Mouse (Mus musculus) heart, adult 2 months (tissue): Measurements from ENCODE around the gene Gm44805. TPM values are rescaled to one million over a fixed set of nuclear protein-coding genes. Genes with fewer than 3 reads are reported as not detected.

Experiments used
- DNase-seq, 2 experiments: peaks; one replicate each; pipeline ENCODE4 v3.0.0; 2021
- H3K27ac ChIP-seq: fragments of 200-600 bp; 2 replicates; pipeline ENCODE4 v1.8.1; 2022
- H3K27me3 ChIP-seq: fragments of 200-500 bp; 2 replicates; pipeline ENCODE4 v1.6.1; 2012; ENCODE audit warnings: mild to moderate bottlenecking, low read length, inconsistent platforms, mixed read lengths; ENCODE audit not compliant: control insufficient read depth, insufficient read depth
- H3K36me3 ChIP-seq: fragments of 200-500 bp; 2 replicates; pipeline ENCODE4 v1.6.1; 2012; ENCODE audit warnings: low read length, inconsistent platforms; ENCODE audit not compliant: control insufficient read depth, insufficient read depth
- H3K4me1 ChIP-seq: fragments of 200-500 bp; 2 replicates; pipeline ENCODE4 v1.6.1; 2011; ENCODE audit warnings: low read length; ENCODE audit not compliant: control insufficient read depth, insufficient read depth
- H3K4me3 ChIP-seq: fragments of 200-600 bp; 2 replicates; pipeline ENCODE4 v1.8.1; 2022
- H3K79me2 ChIP-seq: fragments of 200-500 bp; replicated peaks from 2 replicates; pipeline ENCODE4 v1.6.1; 2012; ENCODE audit warnings: mild to moderate bottlenecking, inconsistent platforms, low read length, moderate library complexity, mixed read lengths; ENCODE audit not compliant: control insufficient read depth, insufficient read depth
- H3K9ac ChIP-seq: fragments of 200-500 bp; 2 replicates; pipeline ENCODE4 v1.6.1; 2012; ENCODE audit warnings: low read depth, mild to moderate bottlenecking, control low read depth, inconsistent platforms, low read length, mixed read lengths
- CTCF ChIP-seq: fragments of 200-600 bp; IDR thresholded peaks from 2 replicates; pipeline ENCODE4 v1.8.1; 2022; ENCODE audit warnings: antibody characterized with exemption, mild to moderate bottlenecking, moderate library complexity
- EP300 ChIP-seq: fragments of 200-500 bp; IDR thresholded peaks from 2 replicates; pipeline ENCODE4 v1.6.1; 2011; ENCODE audit warnings: low read depth, low read length, control low read depth; ENCODE audit not compliant: insufficient read depth
- POLR2A ChIP-seq: fragments of 200-500 bp; IDR thresholded peaks from 2 replicates; pipeline ENCODE4 v1.6.1; 2011; ENCODE audit warnings: mild to moderate bottlenecking, low read depth, low read length, control low read depth; ENCODE audit not compliant: insufficient read depth
- WGBS: fragments of 180-500 bp; shearing (Covaris S2); methylation state at CpG from one replicate; pipeline ENCODE4 v1.1.7; 2018; 5-methylcytosine and 5-hydroxymethylcytosine counted together
- intact Hi-C: fragments of 180-260 bp; cut with DNase I; formaldehyde crosslinking; loops from one replicate; pipeline ENCODE4 v1.15.1; 2025
- polyA plus RNA-seq: library from polyadenylated mRNA; depleted of rRNA; stranded (reverse); fragments of >200 nt; gene quantifications from 2 replicates; pipeline ENCODE4 v1.2.3, GENCODE M21; 2012
- total RNA-seq, 2 experiments: library from RNA; stranded (reverse); gene quantifications; 2 replicates each; pipeline ENCODE4 v1.2.3; 2021

Gene Gm44805
- total and polyA plus RNA-seq, 3 experiments, result not detected

DNA sequence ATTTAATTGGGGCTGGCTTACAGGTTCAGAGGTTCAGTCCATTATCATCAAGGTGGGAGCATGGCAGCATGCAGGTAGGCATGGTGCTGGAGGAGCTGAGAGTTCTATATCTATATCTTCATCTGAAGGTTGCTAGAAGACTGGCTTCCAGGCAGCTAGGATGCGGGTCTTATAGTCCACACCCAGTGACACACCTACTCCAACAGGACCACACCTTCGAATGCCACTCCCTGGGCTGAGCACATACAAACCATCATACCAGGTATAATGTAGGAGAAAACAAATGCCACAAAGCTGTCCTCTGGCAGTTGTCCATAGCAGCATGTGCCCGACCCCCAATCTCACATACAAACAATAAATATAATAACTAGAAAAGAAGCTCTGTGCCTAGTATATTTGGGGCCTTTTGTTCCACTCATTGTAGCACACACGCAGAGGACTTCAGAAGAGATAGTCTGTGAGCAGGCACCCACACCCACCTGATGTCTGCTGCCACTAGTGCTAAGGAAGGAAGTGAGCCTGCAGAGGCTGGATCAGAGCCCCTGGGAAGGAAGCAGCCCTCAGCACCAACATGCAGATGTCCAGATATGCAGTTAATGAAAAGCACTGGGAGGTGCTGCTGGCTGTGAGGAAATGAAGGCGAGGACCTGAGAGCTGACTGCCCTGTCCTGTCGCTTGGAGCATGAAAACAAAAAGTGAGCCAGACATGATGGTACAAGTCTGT lies 30.0 kb downstream of the Gm44805 start:
- WGBS, result 58% methylated on average over 6 of the region's 6 CpGs
- H3K27ac ChIP-seq, result no peak overlapping the region
- intact Hi-C loops, result no loop called here
- peaks cover 2% of the 10 kb centered on the region for H3K36me3 ChIP-seq
- TF ChIP-seq CTCF (no peak), EP300 (no peak), POLR2A (no peak)
- DNase-seq, result no peak
- no peaks in the 10 kb centered on the region for H3K27me3 ChIP-seq
- H3K9ac ChIP-seq, result no peak overlapping the region
- H3K4me1 ChIP-seq, result peaks cover 8% of the 10 kb centered on the region; the same call in 1 of the 2 replicates
- no peaks in the 10 kb centered on the region for H3K79me2 ChIP-seq
- H3K4me3 ChIP-seq, result no peak overlapping the region

- H3K79me2 ChIP-seq, result no peaks in the 10 kb centered on the region
- no peaks in the 10 kb centered on the region for H3K4me1 ChIP-seq
- no peaks in the 10 kb centered on the region for H3K27me3 ChIP-seq
- no peak overlapping the region for H3K9ac ChIP-seq
- TF ChIP-seq CTCF, result no peak
- no peak for TF ChIP-seq POLR2A
- no peak for TF ChIP-seq EP300
- DNase-seq, result no peak
- 98% methylated on average over 4 of the region's 4 CpGs for WGBS
- intact Hi-C loops, result no loop called here
- no peak overlapping the region for H3K27ac ChIP-seq
- H3K36me3 ChIP-seq, result no peaks in the 10 kb centered on the region
- H3K4me3 ChIP-seq, result no peak overlapping the region
These were observed 40.0 kb downstream of the Gm44805 start for GRCm38 (mm10) chr7:19641223-19641622.

DNA sequence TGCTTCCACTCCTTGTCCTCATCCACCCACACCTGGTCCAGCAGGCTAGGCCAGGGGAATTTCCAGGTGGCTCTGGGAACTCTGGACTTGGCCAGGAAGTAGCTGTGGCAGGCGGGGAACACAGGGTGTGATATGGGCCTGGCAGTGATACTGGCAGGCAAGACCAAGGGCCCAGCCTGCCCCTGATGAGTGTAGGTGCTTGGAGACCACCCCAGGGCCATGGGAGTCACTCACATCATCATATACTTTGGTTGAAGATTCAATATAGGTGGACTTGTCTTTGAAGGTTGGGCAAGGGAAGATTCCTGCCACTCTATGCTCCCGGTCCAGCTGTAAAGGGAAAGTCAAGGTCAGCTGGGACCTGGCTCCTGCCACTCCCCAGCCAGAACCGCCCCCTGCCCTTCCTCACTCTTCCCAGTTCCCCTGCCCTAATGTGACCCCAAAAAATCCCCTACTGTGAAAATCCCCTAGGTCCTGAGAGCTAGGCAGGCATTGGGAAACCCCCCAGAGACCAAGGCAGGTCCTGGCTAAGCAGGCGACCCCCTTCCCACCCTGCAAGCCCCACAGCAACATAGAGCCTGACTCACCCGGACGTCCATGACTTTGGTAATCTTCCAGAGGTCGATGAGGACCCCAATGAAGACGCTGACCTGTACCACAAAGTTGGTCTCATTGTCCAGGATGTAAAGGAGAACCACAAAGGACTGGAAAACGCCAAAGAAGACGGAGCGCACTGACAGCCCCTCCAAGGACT lies 46.0 kb downstream of the Gm44805 start:
- no peaks in the 10 kb centered on the region for H3K36me3 ChIP-seq
- H3K4me1 ChIP-seq, result peaks cover 3% of the 10 kb centered on the region; the same call in 1 of the 2 replicates
- no peak overlapping the region for H3K27ac ChIP-seq
- H3K79me2 ChIP-seq, result no peaks in the 10 kb centered on the region
- TF ChIP-seq CTCF (no peak), POLR2A (no peak), EP300 (no peak)
- no peaks in the 10 kb centered on the region for H3K27me3 ChIP-seq
- no peak overlapping the region for H3K9ac ChIP-seq
- 72% methylated on average over 11 of the region's 11 CpGs for WGBS
- DNase-seq, result no peak
- intact Hi-C loops, result no loop called here
- H3K4me3 ChIP-seq, result no peak overlapping the region

DNA sequence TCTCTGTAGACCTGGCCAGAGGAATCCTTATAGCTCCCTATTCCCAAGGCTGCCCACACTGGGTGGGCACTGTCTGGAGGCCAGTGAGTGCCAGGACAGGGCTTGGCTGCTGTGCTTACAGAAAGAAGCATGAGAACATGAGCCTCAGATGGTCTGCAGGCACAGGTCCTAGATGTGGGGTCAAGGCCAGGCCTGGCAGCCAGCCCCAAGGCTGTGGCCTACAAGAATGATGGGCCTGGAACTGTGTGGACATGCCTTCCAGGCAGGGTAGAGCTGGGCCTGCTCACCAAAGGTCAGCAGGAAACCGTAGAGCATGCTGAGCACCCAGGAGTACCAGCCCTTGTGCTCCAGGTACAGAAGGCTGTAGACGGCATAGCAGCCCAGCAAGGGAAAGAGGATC lies 46.6 kb downstream of the Gm44805 start:
- no peaks in the 10 kb centered on the region for H3K36me3 ChIP-seq
- H3K27ac ChIP-seq, result no peak overlapping the region
- no peaks in the 10 kb centered on the region for H3K79me2 ChIP-seq
- intact Hi-C loops, result no loop called here
- no peak overlapping the region for H3K9ac ChIP-seq
- peaks cover 4% of the 10 kb centered on the region; the same call in 1 of the 2 replicates for H3K4me1 ChIP-seq
- DNase-seq, result no peak
- 84% methylated on average over 2 of the region's 2 CpGs for WGBS
- no peak overlapping the region for H3K4me3 ChIP-seq
- TF ChIP-seq POLR2A (no peak), CTCF (no peak), EP300 (no peak)
- H3K27me3 ChIP-seq, result no peaks in the 10 kb centered on the region

- DNase-seq, result no peak
- no peaks in the 10 kb centered on the region for H3K27me3 ChIP-seq
- TF ChIP-seq POLR2A, result no peak
- no peak for TF ChIP-seq CTCF
- no peak for TF ChIP-seq EP300
- no peak overlapping the region for H3K27ac ChIP-seq
- WGBS, result 91% methylated on average over 15 of the region's 15 CpGs
- H3K9ac ChIP-seq, result no peak overlapping the region
- intact Hi-C loops, result no loop called here
- no peaks in the 10 kb centered on the region for H3K79me2 ChIP-seq
- no peaks in the 10 kb centered on the region for H3K36me3 ChIP-seq
- no peak overlapping the region for H3K4me3 ChIP-seq
- peaks cover 4% of the 10 kb centered on the region; the same call in 1 of the 2 replicates for H3K4me1 ChIP-seq
These were observed 47.4 kb downstream of the Gm44805 start for GRCm38 (mm10) chr7:19633855-19634254.

GRCm38 (mm10) chr7:19633197-19633596 lies 48.0 kb downstream of the Gm44805 start:
- Histone ChIP-seq H3K36me3 (no peaks in the 10 kb centered on the region), H3K9ac (no peak overlapping the region), H3K27me3 (no peaks in the 10 kb centered on the region), H3K79me2 (no peaks in the 10 kb centered on the region), H3K4me1 (peaks cover 4% of the 10 kb centered on the region; the same call in 1 of the 2 replicates), H3K27ac (no peak overlapping the region), H3K4me3 (no peak overlapping the region)
- DNase-seq, result no peak
- intact Hi-C loops, result no loop called here
- 86% methylated on average over 17 of the region's 17 CpGs for WGBS
- TF ChIP-seq CTCF, result no peak
- TF ChIP-seq EP300, result no peak
- no peak for TF ChIP-seq POLR2A
